Mouse (Mus musculus) stomach, embryonic 16.5 days (tissue): ENCODE measurements at regions not wholly inside any gene's neighbourhood (a gene's known extent, or its start where the extent isn't known, plus 50 kb on each side); places are given as distances from the start of the nearest gene placed in this dataset.

Experiments
- ATAC-seq: fragments of 200-750 bp; cut with Nextera tagmentation; 2 replicates; pipeline ENCODE4 v1.8.0; 2017; ENCODE audit warnings: moderate number of reproducible peaks, moderate TSS enrichment; ENCODE audit not compliant: insufficient read depth, low FRiP score
- H3K27ac ChIP-seq: fragments of 300-500 bp; sonication (generic); 2 replicates; pipeline ENCODE4 v1.5.1; 2014; ENCODE audit warnings: low read length
- H3K27me3 ChIP-seq: fragments of 300-500 bp; sonication (generic); 2 replicates; pipeline ENCODE4 v1.6.1; 2014; ENCODE audit warnings: low read length, control low read depth, mixed read lengths; ENCODE audit not compliant: control insufficient read depth, insufficient read depth
- H3K36me3 ChIP-seq: fragments of 300-500 bp; sonication (generic); 2 replicates; pipeline ENCODE4 v1.6.1; 2014; ENCODE audit warnings: low read length; ENCODE audit not compliant: control insufficient read depth, insufficient read depth
- H3K4me1 ChIP-seq: fragments of 300-500 bp; sonication (generic); 2 replicates; pipeline ENCODE4 v1.6.1; 2014; ENCODE audit warnings: low read length, control low read depth, mixed read lengths; ENCODE audit not compliant: control insufficient read depth, insufficient read depth
- H3K4me2 ChIP-seq: fragments of 300-500 bp; sonication (generic); 2 replicates; pipeline ENCODE4 v1.6.1; 2014; ENCODE audit warnings: low read depth, low read length, mixed read lengths
- H3K4me3 ChIP-seq: fragments of 300-500 bp; sonication (generic); replicated peaks from 2 replicates; pipeline ENCODE4 v1.5.1; 2014; ENCODE audit warnings: mild to moderate bottlenecking, low read length
- H3K9ac ChIP-seq: fragments of 300-500 bp; sonication (generic); 2 replicates; pipeline ENCODE4 v1.6.1; 2014; ENCODE audit warnings: low read length
- H3K9me3 ChIP-seq: fragments of 300-500 bp; sonication (generic); replicated peaks from 2 replicates; pipeline ENCODE4 v1.6.1; 2016; ENCODE audit warnings: low read length, control low read depth; ENCODE audit not compliant: control insufficient read depth
- WGBS: fragments of 180-500 bp; shearing (Covaris S2); extraction: QIAGEN DNeasy Blood & Tissue Kit; methylation state at CpG from one replicate; pipeline ENCODE4 v1.1.7; 2014; 5-methylcytosine and 5-hydroxymethylcytosine counted together

- H3K4me3 ChIP-seq, result no peak overlapping the region
- ATAC-seq, result no peak
- no peaks in the 10 kb centered on the region for H3K36me3 ChIP-seq
- no peaks in the 10 kb centered on the region for H3K9me3 ChIP-seq
- H3K27me3 ChIP-seq, result no peaks in the 10 kb centered on the region
- H3K9ac ChIP-seq, result no peak overlapping the region
- no peak overlapping the region for H3K27ac ChIP-seq
- peaks cover 6% of the 10 kb centered on the region; the same call in 1 of the 2 replicates for H3K4me1 ChIP-seq
- H3K4me2 ChIP-seq, result no peak overlapping the region
- WGBS, result 86% methylated on average over 3 of the region's 3 CpGs
Observed at GRCm38 (mm10) chr14:25325887-25326286, 133.1 kb upstream of the Zmiz1 start.

DNA sequence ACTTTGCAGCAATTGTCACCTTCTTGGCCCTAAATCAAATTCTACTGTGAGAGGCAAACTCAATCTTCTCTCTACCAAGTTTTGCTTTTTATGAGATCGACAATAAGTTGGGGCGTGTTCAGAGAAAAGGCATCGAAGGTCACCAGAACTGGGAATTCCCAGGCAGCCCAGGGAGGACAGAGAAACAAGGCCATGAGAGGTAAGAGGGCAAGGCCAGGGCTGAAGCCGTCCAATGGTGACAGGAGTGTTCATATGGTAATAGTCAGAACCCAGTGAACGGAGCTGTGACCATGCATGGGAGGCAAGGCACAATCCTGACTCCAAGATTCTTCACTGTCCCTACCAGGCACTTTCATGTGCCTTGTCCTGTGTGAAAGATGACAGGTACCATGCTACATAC lies 130.8 kb upstream of the Zmiz1 start:
- H3K4me2 ChIP-seq, result no peak overlapping the region
- H3K4me3 ChIP-seq, result no peak overlapping the region
- H3K4me1 ChIP-seq, result peaks cover 3% of the 10 kb centered on the region; the same call in 1 of the 2 replicates
- H3K27ac ChIP-seq, result no peak overlapping the region
- no peaks in the 10 kb centered on the region for H3K27me3 ChIP-seq
- ATAC-seq, result no peak
- H3K9ac ChIP-seq, result no peak overlapping the region
- no peaks in the 10 kb centered on the region for H3K36me3 ChIP-seq
- H3K9me3 ChIP-seq, result no peaks in the 10 kb centered on the region
- 66% methylated on average over 5 of the region's 5 CpGs for WGBS

- Histone ChIP-seq H3K9ac (no peak overlapping the region), H3K4me2 (no peak overlapping the region), H3K9me3 (0 out of 2 replicates have a peak, but pooled peaks cover 3% of the 10 kb centered on the region), H3K4me1 (peaks cover 15% of the 10 kb centered on the region), H3K4me3 (no peak overlapping the region), H3K27ac (no peak overlapping the region), H3K36me3 (no peaks in the 10 kb centered on the region), H3K27me3 (no peaks in the 10 kb centered on the region)
- 80% methylated on average over 2 of the region's 2 CpGs for WGBS
- ATAC-seq, result no peak
Observed at GRCm38 (mm10) chr14:25334186-25334585, 124.8 kb upstream of the Zmiz1 start.

- WGBS, result 88% methylated on average over 1 of the region's 1 CpGs
- Histone ChIP-seq H3K4me3 (no peak overlapping the region), H3K27ac (no peak overlapping the region), H3K9me3 (0 out of 2 replicates have a peak, but pooled peaks cover 3% of the 10 kb centered on the region), H3K4me1 (peaks cover 22% of the 10 kb centered on the region), H3K4me2 (no peak overlapping the region), H3K27me3 (no peaks in the 10 kb centered on the region), H3K36me3 (no peaks in the 10 kb centered on the region), H3K9ac (no peak overlapping the region)
- ATAC-seq, result no peak
Observed at GRCm38 (mm10) chr14:25336875-25337274, 122.1 kb upstream of the Zmiz1 start.

DNA sequence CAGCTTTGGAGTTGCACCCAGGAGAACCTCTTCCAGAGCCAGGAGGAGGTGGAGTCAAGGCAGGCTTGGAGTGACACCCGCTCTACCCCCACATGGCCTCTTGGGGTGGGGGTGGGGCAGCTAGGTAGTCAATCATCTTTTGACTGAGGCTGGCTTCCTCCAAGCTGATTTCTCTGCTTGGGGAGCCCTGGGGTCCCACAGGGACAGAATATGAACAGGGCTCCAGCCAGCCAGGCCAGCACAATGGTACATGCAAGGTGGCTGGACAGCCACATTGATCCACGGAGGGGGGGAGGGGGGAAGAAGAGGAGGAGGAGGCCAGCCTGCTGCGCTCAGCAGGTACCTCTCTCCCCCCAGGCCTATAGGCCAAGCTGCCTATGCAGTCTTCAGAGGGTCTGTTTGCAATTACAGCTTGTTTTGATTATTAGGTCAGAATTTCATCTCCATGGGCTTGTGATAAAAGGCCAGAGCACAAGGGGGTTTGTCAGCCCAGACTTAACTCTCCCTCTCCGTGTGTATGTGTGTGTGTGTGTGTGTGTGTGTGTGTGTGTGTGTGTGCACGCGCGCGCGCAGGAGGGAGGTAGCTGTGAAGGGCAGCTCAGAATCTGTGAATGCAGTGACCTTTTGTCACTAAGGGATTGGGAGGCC lies 120.5 kb upstream of the Zmiz1 start:
- Histone ChIP-seq H3K4me2 (no peak overlapping the region), H3K9me3 (0 out of 2 replicates have a peak, but pooled peaks cover 3% of the 10 kb centered on the region), H3K9ac (peak overlapping the region; percentile 26; the same call in 1 of the 2 replicates), H3K27ac (no peak overlapping the region), H3K27me3 (no peaks in the 10 kb centered on the region), H3K4me3 (no peak overlapping the region), H3K36me3 (no peaks in the 10 kb centered on the region), H3K4me1 (peaks cover 35% of the 10 kb centered on the region)
- 60% methylated on average over 9 of the region's 9 CpGs for WGBS
- 0 out of 2 replicates have a peak, but pooled peaks have one; percentile 30 for ATAC-seq

GRCm38 (mm10) chr14:25340845-25341244 lies 118.1 kb upstream of the Zmiz1 start:
- H3K4me1 ChIP-seq, result peaks cover 36% of the 10 kb centered on the region
- H3K27me3 ChIP-seq, result no peaks in the 10 kb centered on the region
- no peak overlapping the region for H3K4me3 ChIP-seq
- H3K9me3 ChIP-seq, result 0 out of 2 replicates have a peak, but pooled peaks cover under 1% of the 10 kb centered on the region
- no peak overlapping the region for H3K4me2 ChIP-seq
- WGBS, result 84% methylated on average over 9 of the region's 9 CpGs
- no peaks in the 10 kb centered on the region for H3K36me3 ChIP-seq
- H3K27ac ChIP-seq, result no peak overlapping the region
- no peak for ATAC-seq
- H3K9ac ChIP-seq, result no peak overlapping the region

- no peak overlapping the region for H3K4me3 ChIP-seq
- ATAC-seq, result no peak; the same call in 1 of the 2 replicates
- no peaks in the 10 kb centered on the region for H3K9me3 ChIP-seq
- no peaks in the 10 kb centered on the region for H3K27me3 ChIP-seq
- H3K9ac ChIP-seq, result no peak overlapping the region
- H3K36me3 ChIP-seq, result no peaks in the 10 kb centered on the region
- 59% methylated on average over 9 of the region's 9 CpGs for WGBS
- no peak overlapping the region for H3K27ac ChIP-seq
- H3K4me2 ChIP-seq, result no peak overlapping the region
- H3K4me1 ChIP-seq, result peaks cover 36% of the 10 kb centered on the region
Observed at GRCm38 (mm10) chr14:25341848-25342427, 117.0 kb upstream of the Zmiz1 start.

GRCm38 (mm10) chr14:25342865-25343565 lies 116.0 kb upstream of the Zmiz1 start:
- Histone ChIP-seq H3K4me1 (peaks cover 33% of the 10 kb centered on the region), H3K4me2 (no peak overlapping the region), H3K9ac (no peak overlapping the region), H3K36me3 (no peaks in the 10 kb centered on the region), H3K4me3 (no peak overlapping the region), H3K27me3 (no peaks in the 10 kb centered on the region), H3K9me3 (no peaks in the 10 kb centered on the region), H3K27ac (peak overlapping the region; percentile 52; the same call in 1 of the 2 replicates)
- 23% methylated on average over 4 of the region's 4 CpGs for WGBS
- no peak for ATAC-seq

DNA sequence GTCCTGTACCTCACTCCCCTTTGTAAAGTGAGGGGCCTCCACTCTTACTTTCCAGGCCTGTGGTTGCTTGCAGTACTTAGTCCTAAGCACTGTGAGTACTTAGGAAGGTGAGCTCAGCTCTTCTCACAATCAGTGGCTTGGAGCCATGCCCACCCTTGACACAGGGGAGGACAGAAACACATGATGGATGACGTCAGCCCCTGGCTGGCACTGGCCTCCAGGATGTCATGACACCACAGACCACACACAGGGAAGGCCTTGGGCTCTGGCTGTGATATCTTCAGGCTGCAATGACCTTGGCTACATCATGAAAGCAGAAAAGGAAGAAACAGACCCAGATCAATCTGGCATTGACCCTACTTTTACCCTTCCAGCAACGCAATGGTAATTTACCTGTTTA lies 113.0 kb upstream of the Zmiz1 start:
- Histone ChIP-seq H3K4me2 (no peak overlapping the region), H3K27ac (no peak overlapping the region), H3K36me3 (no peaks in the 10 kb centered on the region), H3K4me1 (peaks cover 26% of the 10 kb centered on the region), H3K27me3 (no peaks in the 10 kb centered on the region), H3K9ac (no peak overlapping the region), H3K9me3 (no peaks in the 10 kb centered on the region), H3K4me3 (no peak overlapping the region)
- WGBS, result 36% methylated on average over 2 of the region's 2 CpGs
- no peak for ATAC-seq
